Mouse (Mus musculus) CD8-positive naive resting alpha-beta T cell, adult 2 months (primary cell): ENCODE measurements around the gene Gxylt1.
A peak's percentile ranks its signal among the peaks of the same experiment; 100 is the strongest.
"Not testable (repeated sequence)": the region's sequence is repeated elsewhere in the genome, so short reads cannot be mapped to it uniquely, and the experiment has no call there.

Experiments used
- DNase-seq, 2 experiments: peaks; one replicate each; pipeline ENCODE4 v3.0.0; 2022; ENCODE audit warnings: low read depth in 2 of 2, low spot score in 2 of 2

The Gxylt1 gene

GRCm38 (mm10) chr15:93274679-93275583, at the start of gene Gxylt1:
Gene Gxylt1, minus strand, starts transcription at chr15:93275179.
- DNase-seq = peak; percentile 100

GRCm38 (mm10) chr15:93318781-93319180, 43.8 kb upstream of the Gxylt1 start:
- no peak for DNase-seq

- not testable (repeated sequence) for DNase-seq
These were observed 35.3 kb upstream of the Gxylt1 start for GRCm38 (mm10) chr15:93310304-93310703.

- DNase-seq = no peak
These were observed 23.2 kb upstream of the Gxylt1 start for GRCm38 (mm10) chr15:93298197-93298596.

GRCm38 (mm10) chr15:93294483-93294882, 19.5 kb upstream of the Gxylt1 start:
- DNase-seq = no peak

GRCm38 (mm10) chr15:93288321-93288720, 13.3 kb upstream of the Gxylt1 start:
- DNase-seq = no peak

- DNase-seq = no peak
These were observed 12.6 kb upstream of the Gxylt1 start for GRCm38 (mm10) chr15:93287628-93288027.

GRCm38 (mm10) chr15:93285244-93285643, 10.3 kb upstream of the Gxylt1 start:
- DNase-seq = no peak

GRCm38 (mm10) chr15:93284326-93284725, 9.3 kb upstream of the Gxylt1 start:
- DNase-seq = no peak

GRCm38 (mm10) chr15:93283349-93283748, 8.4 kb upstream of the Gxylt1 start:
- no peak for DNase-seq

- no peak for DNase-seq
These were observed 1.3 kb upstream of the Gxylt1 start for GRCm38 (mm10) chr15:93276276-93276675.

GRCm38 (mm10) chr15:93275623-93276022, 644 bp upstream of the Gxylt1 start:
- DNase-seq = no peak

- no peak for DNase-seq
These were observed 946 bp downstream of the Gxylt1 start for GRCm38 (mm10) chr15:93273788-93274678.

GRCm38 (mm10) chr15:93272948-93273347, 2.0 kb downstream of the Gxylt1 start:
- DNase-seq = no peak

- no peak for DNase-seq
These were observed 4.6 kb downstream of the Gxylt1 start for GRCm38 (mm10) chr15:93270289-93270855.

- no peak for DNase-seq
These were observed 5.4 kb downstream of the Gxylt1 start for GRCm38 (mm10) chr15:93269572-93269971.

GRCm38 (mm10) chr15:93268001-93268400, 7.0 kb downstream of the Gxylt1 start:
- DNase-seq = no peak

GRCm38 (mm10) chr15:93267479-93267878, 7.5 kb downstream of the Gxylt1 start:
- no peak for DNase-seq

GRCm38 (mm10) chr15:93266361-93266760, 8.6 kb downstream of the Gxylt1 start:
- no peak for DNase-seq

- peak; percentile 19 to 45 for DNase-seq
These were observed 9.3 kb downstream of the Gxylt1 start for GRCm38 (mm10) chr15:93265728-93266127.

GRCm38 (mm10) chr15:93265231-93265630, 9.7 kb downstream of the Gxylt1 start:
- no peak for DNase-seq
